Mouse (Mus musculus) liver, adult 2 months (tissue): ENCODE measurements around the gene Tspan32. TPM values are rescaled to one million over a fixed set of nuclear protein-coding genes. Genes with fewer than 3 reads are reported as not detected.

ENCODE experiments used
- DNase-seq: peaks from one replicate; pipeline ENCODE4 v3.0.0-alpha.2; 2011; ENCODE audit warnings: low read depth, low spot score; ENCODE audit errors: extremely low read depth
- H3K27ac ChIP-seq: fragments of 200-500 bp; replicated peaks from 2 replicates; pipeline ENCODE4 v1.5.1; 2012; ENCODE audit warnings: low read depth, mild to moderate bottlenecking, control low read depth, inconsistent platforms, low read length; ENCODE audit not compliant: insufficient read depth
- H3K27me3 ChIP-seq: fragments of 200-500 bp; 2 replicates; pipeline ENCODE4 v1.6.1; 2012; ENCODE audit warnings: mild to moderate bottlenecking, moderate library complexity, low read length, inconsistent platforms; ENCODE audit not compliant: control insufficient read depth, insufficient read depth
- H3K36me3 ChIP-seq: fragments of 200-500 bp; 2 replicates; pipeline ENCODE4 v1.6.1; 2012; ENCODE audit warnings: low read length, inconsistent platforms; ENCODE audit not compliant: control insufficient read depth, insufficient read depth
- H3K4me1 ChIP-seq: fragments of 200-500 bp; 2 replicates; pipeline ENCODE4 v1.6.1; 2011; ENCODE audit warnings: low read length; ENCODE audit not compliant: control insufficient read depth, insufficient read depth
- H3K4me3 ChIP-seq: fragments of 200-500 bp; 2 replicates; pipeline ENCODE4 v1.5.1; 2011; ENCODE audit warnings: low read depth, mild to moderate bottlenecking, control low read depth, low read length, moderate library complexity; ENCODE audit not compliant: insufficient read depth
- H3K79me2 ChIP-seq: fragments of 200-500 bp; 2 replicates; pipeline ENCODE4 v1.6.1; 2012; ENCODE audit warnings: inconsistent platforms, mild to moderate bottlenecking, low read length, moderate library complexity; ENCODE audit not compliant: control insufficient read depth, insufficient read depth
- H3K9ac ChIP-seq: fragments of 200-500 bp; 2 replicates; pipeline ENCODE4 v1.6.1; 2012; ENCODE audit warnings: low read depth, mild to moderate bottlenecking, control low read depth, inconsistent platforms, low read length
- CTCF ChIP-seq: fragments of 200-500 bp; IDR thresholded peaks from 2 replicates; pipeline ENCODE4 v1.5.1; 2011; ENCODE audit warnings: low read depth, low read length, control low read depth
- POLR2A ChIP-seq: fragments of 200-500 bp; IDR thresholded peaks from 2 replicates; pipeline ENCODE4 v1.6.1; 2011; ENCODE audit warnings: low read length, control low read depth; ENCODE audit not compliant: insufficient read depth; ENCODE audit errors: extremely low read depth
- WGBS: fragments of 180-500 bp; shearing (Covaris S2); methylation state at CpG from one replicate; pipeline ENCODE4 v1.1.7; 2018; 5-methylcytosine and 5-hydroxymethylcytosine counted together
- polyA plus RNA-seq: library from polyadenylated mRNA; depleted of rRNA; stranded (reverse); fragments of >200 nt; gene quantifications from 2 replicates; pipeline ENCODE4 v1.2.3, GENCODE M21; 2012
- total RNA-seq: library from RNA; depleted of rRNA; stranded (reverse); fragments of >200 nt; gene quantifications from 2 replicates; pipeline ENCODE4 v1.2.3, GENCODE M21; 2014

Tspan32 gene
- total and polyA plus RNA-seq, 2 experiments = 0.46 to 1.0 TPM

GRCm38 (mm10) chr7:143009996-143010395 is 5.2 kb downstream of the Tspan32 start:
- Histone ChIP-seq H3K36me3 (no peaks in the 10 kb centered on the region), H3K27me3 (no peaks in the 10 kb centered on the region), H3K27ac (no peak overlapping the region), H3K4me1 (peaks cover 4% of the 10 kb centered on the region; the same call in 1 of the 2 replicates), H3K9ac (no peak overlapping the region), H3K79me2 (no peaks in the 10 kb centered on the region), H3K4me3 (no peak overlapping the region)
- DNase-seq = no peak
- TF ChIP-seq POLR2A (no peak), CTCF (no peak)
- 89% methylated on average over 4 of the region's 4 CpGs for WGBS

- 100% methylated on average over 1 of the region's 1 CpGs for WGBS
- Histone ChIP-seq H3K27ac (no peak overlapping the region), H3K27me3 (no peaks in the 10 kb centered on the region), H3K4me1 (peaks cover 5% of the 10 kb centered on the region), H3K9ac (no peak overlapping the region), H3K36me3 (no peaks in the 10 kb centered on the region), H3K4me3 (no peak overlapping the region), H3K79me2 (no peaks in the 10 kb centered on the region)
- no peak for TF ChIP-seq POLR2A
- no peak for TF ChIP-seq CTCF
- DNase-seq = no peak
These were observed 6.4 kb downstream of the Tspan32 start for GRCm38 (mm10) chr7:143011226-143011625.

- H3K27ac ChIP-seq = no peak overlapping the region
- no peaks in the 10 kb centered on the region for H3K79me2 ChIP-seq
- no peaks in the 10 kb centered on the region for H3K36me3 ChIP-seq
- TF ChIP-seq CTCF (no peak), POLR2A (no peak)
- no peak overlapping the region for H3K4me3 ChIP-seq
- DNase-seq = no peak
- no peak overlapping the region for H3K9ac ChIP-seq
- WGBS = 89% methylated on average over 5 of the region's 5 CpGs
- H3K4me1 ChIP-seq = peaks cover 7% of the 10 kb centered on the region
- H3K27me3 ChIP-seq = no peaks in the 10 kb centered on the region
These were observed 7.5 kb downstream of the Tspan32 start for GRCm38 (mm10) chr7:143012230-143012875.

GRCm38 (mm10) chr7:143013420-143014178 is 8.8 kb downstream of the Tspan32 start:
- no peak for TF ChIP-seq CTCF
- no peak for TF ChIP-seq POLR2A
- 77% methylated on average over 8 of the region's 8 CpGs for WGBS
- Histone ChIP-seq H3K79me2 (no peaks in the 10 kb centered on the region), H3K4me1 (peaks cover 3% of the 10 kb centered on the region), H3K4me3 (no peak overlapping the region), H3K36me3 (no peaks in the 10 kb centered on the region), H3K27ac (no peak overlapping the region), H3K9ac (no peak overlapping the region), H3K27me3 (no peaks in the 10 kb centered on the region)
- no peak for DNase-seq

GRCm38 (mm10) chr7:143014862-143015659 is 10.2 kb downstream of the Tspan32 start:
- Histone ChIP-seq H3K27ac (no peak overlapping the region), H3K4me1 (peaks cover 3% of the 10 kb centered on the region), H3K4me3 (no peak overlapping the region), H3K79me2 (no peaks in the 10 kb centered on the region), H3K27me3 (no peaks in the 10 kb centered on the region), H3K36me3 (no peaks in the 10 kb centered on the region), H3K9ac (no peak overlapping the region)
- no peak for TF ChIP-seq CTCF
- 89% methylated on average over 7 of the region's 7 CpGs for whole genome bisulfite sequencing
- no peak for DNase-seq
